Mouse (Mus musculus) cortical plate, adult 2 months (tissue): Measurements from ENCODE around the gene Abcf1.

Experiments used
- CTCF ChIP-seq: fragments of 200-500 bp; IDR thresholded peaks from 2 replicates; pipeline ENCODE4 v1.5.1; 2011; ENCODE audit warnings: mild to moderate bottlenecking, control low read depth, low read length; ENCODE audit not compliant: insufficient read depth; ENCODE audit errors: extremely low read depth
- POLR2A ChIP-seq: fragments of 200-500 bp; IDR thresholded peaks from 2 replicates; pipeline ENCODE4 v1.6.1; 2011; ENCODE audit warnings: mild to moderate bottlenecking, low read length, control low read depth; ENCODE audit not compliant: insufficient read depth; ENCODE audit errors: extremely low read depth

DNA sequence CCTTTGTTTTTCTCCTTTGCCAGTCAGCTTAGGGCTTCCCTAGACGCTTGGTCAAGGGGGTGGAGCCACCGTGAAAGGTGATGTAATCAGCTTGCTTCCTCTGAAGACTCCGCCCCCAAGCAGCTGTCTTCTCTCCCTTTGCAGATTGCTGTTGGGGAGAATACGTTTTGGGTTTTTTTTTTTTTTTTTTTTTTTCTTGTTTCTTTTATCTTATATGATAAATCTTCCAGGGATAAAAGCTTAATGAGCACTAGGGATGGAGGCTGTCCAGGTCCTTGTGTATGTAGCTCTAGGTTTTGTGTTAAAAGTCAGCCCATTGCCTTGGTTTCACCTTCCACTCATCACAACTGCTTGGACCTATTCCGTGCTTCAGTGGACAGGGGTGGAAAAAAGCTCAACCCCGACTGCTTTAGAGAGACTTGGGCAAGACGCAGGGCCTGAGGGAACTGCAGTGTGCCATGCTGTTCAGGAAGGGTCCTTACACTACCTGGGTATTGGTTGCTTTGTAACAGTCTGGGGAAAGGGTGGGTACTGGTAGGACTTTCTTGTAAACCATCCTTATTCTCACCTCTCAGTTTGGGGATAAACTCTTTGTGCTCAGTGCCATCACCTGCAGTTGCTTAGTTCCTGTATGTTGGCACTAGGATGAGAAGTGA lies 50.4 kb downstream of the Abcf1 start:
- peak; percentile 73 for TF ChIP-seq POLR2A
- no peak for TF ChIP-seq CTCF
